ENCODE assay signal across 25 mouse cellular contexts in genomic region chr1:44325483-44325882, GRCm38 (mm10).
DNase-seq lines count a peak whose midpoint lies in the region; ATAC-seq lines count a peak whose summit lies in the region.
"Had no signal": no experiment of that assay in that cellular context is flagged by ENCODE, and none has a peak within 500 bp of the region (broad histone marks: within the 10 kb centered on the region; RNA-seq: fewer than 3 reads in every experiment).

No protein-coding gene starts in this region.

- H3K27ac ChIP-seq in heart, embryonic 11.5 days (ENCODE audit: low read depth, low read length): no peak overlapping the region
- no peak overlapping the region for H3K27ac ChIP-seq in kidney, embryonic 14.5 days (ENCODE audit: low read depth, low read length)
- 0 out of 2 replicates have a peak overlapping the region, but pooled peaks have one; percentile 29 for H3K27ac ChIP-seq in lung, embryonic 15.5 days
- H3K27ac ChIP-seq: embryonic facial prominence, embryonic 10.5 days; embryonic facial prominence, embryonic 15.5 days; forebrain, embryonic 13.5 days; heart, embryonic 10.5 days; layer of hippocampus, adult 2 months; limb, embryonic 12.5 days; liver, embryonic 12.5 days had no signal

- DNase-seq in heart, postnatal 10 days: peak; percentile 15 to 16
- DNase-seq in kidney, postnatal 4 days: peak; percentile 3 to 5
- no peak for DNase-seq in lung, postnatal 25 days (ENCODE audit: low spot score)
- DNase-seq: adrenal gland, postnatal 14 days; cerebellum, adult 11 months; cerebellum, postnatal 25 days; gastrocnemius, postnatal 14 days; kidney, adult 8-10 months; kidney, postnatal 25 days; liver, postnatal 0 days; midbrain, embryonic 14.5 days; right cerebral cortex, postnatal 14 days; thymus, postnatal 4 days had no signal

- no peaks in the 10 kb centered on the region for H3K27me3 ChIP-seq in heart, embryonic 11.5 days (ENCODE audit: control insufficient read depth, insufficient read depth, low read length)
- H3K27me3 ChIP-seq in kidney, embryonic 14.5 days (ENCODE audit: control insufficient read depth, insufficient read depth, low read length): no peaks in the 10 kb centered on the region
- H3K27me3 ChIP-seq in lung, embryonic 15.5 days: no peaks in the 10 kb centered on the region
- H3K27me3 ChIP-seq: embryonic facial prominence, embryonic 15.5 days; forebrain, embryonic 13.5 days; limb, embryonic 12.5 days; liver, embryonic 12.5 days had no signal

- intact Hi-C loops in heart, postnatal 10 days (cut with DNase I): no loop called here

- WGBS in heart, embryonic 11.5 days (ENCODE audit: insufficient replicate concordance): 20% methylated on average over 1 of the region's 1 CpGs
- 44% methylated on average over 1 of the region's 1 CpGs for WGBS in kidney, embryonic 14.5 days
- WGBS in lung, embryonic 15.5 days: 8% methylated on average over 1 of the region's 1 CpGs

- H3K4me3 ChIP-seq in heart, embryonic 11.5 days (ENCODE audit: low read depth, low read length): no peak overlapping the region
- no peak overlapping the region for H3K4me3 ChIP-seq in kidney, embryonic 14.5 days (ENCODE audit: low read length)
- H3K4me3 ChIP-seq in lung, embryonic 15.5 days: no peak overlapping the region
- H3K4me3 ChIP-seq: embryonic facial prominence, embryonic 10.5 days; embryonic facial prominence, embryonic 15.5 days; forebrain, embryonic 13.5 days; heart, embryonic 10.5 days; layer of hippocampus, adult 2 months; limb, embryonic 12.5 days; liver, embryonic 12.5 days had no signal

- no peak overlapping the region for H3K9ac ChIP-seq in heart, embryonic 11.5 days (ENCODE audit: low read depth, low read length)
- H3K9ac ChIP-seq in kidney, embryonic 14.5 days (ENCODE audit: low read depth, low read length): no peak overlapping the region
- no peak overlapping the region for H3K9ac ChIP-seq in lung, embryonic 15.5 days
- H3K9ac ChIP-seq: embryonic facial prominence, embryonic 15.5 days; forebrain, embryonic 13.5 days; limb, embryonic 12.5 days; liver, embryonic 12.5 days; liver, postnatal 0 days had no signal

- no peaks in the 10 kb centered on the region for H3K4me1 ChIP-seq in heart, embryonic 11.5 days (ENCODE audit: control insufficient read depth, insufficient read depth, low read length)
- H3K4me1 ChIP-seq in kidney, embryonic 14.5 days (ENCODE audit: control insufficient read depth, insufficient read depth, low read length): no peaks in the 10 kb centered on the region
- H3K4me1 ChIP-seq in lung, embryonic 15.5 days: no peaks in the 10 kb centered on the region
- H3K4me1 ChIP-seq: embryonic facial prominence, embryonic 10.5 days; embryonic facial prominence, embryonic 15.5 days; forebrain, embryonic 13.5 days; heart, embryonic 10.5 days; limb, embryonic 12.5 days; liver, embryonic 12.5 days had no signal

- no peak overlapping the region for H3K4me2 ChIP-seq in heart, embryonic 11.5 days
- no peak overlapping the region for H3K4me2 ChIP-seq in kidney, embryonic 14.5 days (replicated peaks; ENCODE audit: low read depth, low read length)
- no peak overlapping the region for H3K4me2 ChIP-seq in lung, embryonic 15.5 days
- H3K4me2 ChIP-seq: embryonic facial prominence, embryonic 15.5 days; forebrain, embryonic 13.5 days; limb, embryonic 12.5 days; liver, embryonic 12.5 days had no signal

- no peaks in the 10 kb centered on the region for H3K36me3 ChIP-seq in heart, embryonic 11.5 days (ENCODE audit: control insufficient read depth, insufficient read depth, low read length)
- H3K36me3 ChIP-seq in kidney, embryonic 14.5 days (ENCODE audit: control insufficient read depth, insufficient read depth, low read length): no peaks in the 10 kb centered on the region
- H3K36me3 ChIP-seq in lung, embryonic 15.5 days: no peaks in the 10 kb centered on the region
- H3K36me3 ChIP-seq: embryonic facial prominence, embryonic 10.5 days; embryonic facial prominence, embryonic 15.5 days; heart, embryonic 10.5 days; limb, embryonic 12.5 days; liver, embryonic 12.5 days had no signal

- no peaks in the 10 kb centered on the region for H3K9me3 ChIP-seq in heart, embryonic 11.5 days (replicated peaks; ENCODE audit: control insufficient read depth, low read length)
- H3K9me3 ChIP-seq in kidney, embryonic 14.5 days (ENCODE audit: control insufficient read depth, low read length): no peaks in the 10 kb centered on the region
- no peaks in the 10 kb centered on the region for H3K9me3 ChIP-seq in lung, embryonic 15.5 days
- H3K9me3 ChIP-seq: embryonic facial prominence, embryonic 15.5 days had no signal

- no peak for ATAC-seq in heart, embryonic 11.5 days (replicated peaks; ENCODE audit: insufficient number of reproducible peaks, low FRiP score, low TSS enrichment)
- ATAC-seq in kidney, embryonic 14.5 days (ENCODE audit: low FRiP score, low TSS enrichment): no peak
- ATAC-seq in lung, embryonic 15.5 days (ENCODE audit: borderline replicate concordance, extremely low read depth, low FRiP score, low TSS enrichment): peak; percentile 35; the same call in 1 of the 2 replicates
- ATAC-seq: CD4-positive, CD25-positive, alpha-beta regulatory T cell, adult 4 months; forebrain, embryonic 13.5 days; intestine, embryonic 16.5 days; liver, embryonic 12.5 days; liver, postnatal 0 days had no signal
